Mouse (Mus musculus) cerebellum, adult (tissue): ENCODE results near the gene Spdef.

Experiments
- ATAC-seq: cut with Nextera tagmentation; 2 replicates; pipeline ENCODE4 v1.9.2; 2017; ENCODE audit warnings: mild to moderate bottlenecking, moderate library complexity, mixed read lengths; ENCODE audit not compliant: insufficient number of reproducible peaks, low FRiP score, low TSS enrichment

Gene Spdef

GRCm38 (mm10) chr17:27728770-27729169 lies at the start of gene Spdef:
Gene Spdef, minus strand, starts transcription at chr17:27728955.
- no peak for ATAC-seq

- no peak for ATAC-seq
These were observed 49.1 kb upstream of the Spdef start for GRCm38 (mm10) chr17:27777823-27778222.

DNA sequence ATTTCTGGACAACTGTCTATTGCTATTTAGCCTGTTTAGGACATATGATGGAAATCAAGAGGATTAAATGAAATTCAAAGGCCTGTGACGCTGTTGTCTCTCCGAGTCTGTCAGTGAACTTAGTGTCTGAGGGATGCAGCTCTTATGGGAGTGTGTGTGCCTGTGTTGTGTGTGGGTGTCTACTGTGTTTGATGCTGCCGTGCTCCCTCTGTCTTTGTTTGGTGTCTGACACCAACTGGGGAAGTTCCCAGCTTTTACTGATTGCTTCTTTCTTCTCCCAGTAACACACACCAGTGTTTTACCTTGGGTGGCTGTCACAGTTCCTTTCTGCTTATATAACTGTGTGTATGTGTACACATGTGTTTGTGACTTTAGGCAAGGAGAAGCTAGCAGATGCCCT lies 45.4 kb upstream of the Spdef start:
- no peak for ATAC-seq

- no peak for ATAC-seq
These were observed 42.9 kb upstream of the Spdef start for GRCm38 (mm10) chr17:27771616-27772015.

DNA sequence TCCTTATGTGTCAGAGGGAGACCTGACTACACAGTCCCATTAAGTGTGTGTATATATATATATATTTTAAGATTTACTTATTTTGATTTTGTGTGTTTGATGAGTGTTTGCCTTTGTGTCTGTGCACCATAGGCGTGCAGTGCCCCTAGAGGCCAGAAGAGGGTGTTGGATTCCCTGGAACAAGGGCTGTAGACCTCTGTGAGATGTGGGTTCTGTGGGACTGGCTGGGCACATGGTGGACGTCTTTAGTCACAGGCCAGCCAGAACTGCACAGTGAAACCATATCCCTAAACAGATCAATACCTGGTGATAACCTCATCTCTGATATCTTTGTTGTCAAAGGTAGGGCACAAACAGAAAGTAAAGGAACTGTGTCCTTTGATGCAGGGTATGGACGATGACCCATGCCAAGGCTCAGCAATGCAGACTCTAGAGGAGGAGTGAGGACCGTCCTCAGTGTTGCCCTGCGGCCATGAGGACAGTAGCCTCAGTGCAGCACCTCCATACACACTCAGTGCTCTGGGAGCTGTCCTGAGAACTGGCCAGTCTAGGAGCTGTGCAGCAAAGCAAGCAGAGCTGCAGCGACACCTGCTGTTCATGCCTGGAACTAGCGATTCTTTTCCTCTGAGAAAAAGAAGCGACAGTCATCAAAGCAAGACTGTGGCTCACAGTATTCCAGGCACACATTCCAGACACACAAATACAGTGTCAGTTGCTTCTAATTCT lies 40.2 kb upstream of the Spdef start:
- peak; percentile 80; the same call in 1 of the 2 replicates for ATAC-seq

GRCm38 (mm10) chr17:27767543-27767942 lies 38.8 kb upstream of the Spdef start:
- ATAC-seq, result no peak

- no peak for ATAC-seq
These were observed 38.4 kb upstream of the Spdef start for GRCm38 (mm10) chr17:27767120-27767519.

DNA sequence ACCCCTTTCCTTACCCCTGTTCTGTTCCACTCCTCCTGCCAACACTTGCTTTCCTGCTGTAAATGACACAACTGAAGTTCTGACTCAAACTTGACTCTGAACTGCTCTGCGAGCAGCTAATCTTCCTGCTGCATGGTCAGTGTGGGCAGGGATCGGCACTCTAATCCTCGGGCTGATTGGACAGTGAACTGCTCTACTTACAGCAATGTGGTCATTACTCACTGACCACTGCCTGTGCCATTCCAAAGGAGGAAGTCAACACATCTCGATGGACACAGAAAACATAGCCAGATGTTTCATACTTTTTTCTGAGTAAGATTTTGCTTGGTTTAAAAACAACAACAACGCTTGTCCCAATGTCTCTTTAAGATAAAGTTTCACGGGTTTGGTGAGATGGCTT lies 36.3 kb upstream of the Spdef start:
- no peak for ATAC-seq

DNA sequence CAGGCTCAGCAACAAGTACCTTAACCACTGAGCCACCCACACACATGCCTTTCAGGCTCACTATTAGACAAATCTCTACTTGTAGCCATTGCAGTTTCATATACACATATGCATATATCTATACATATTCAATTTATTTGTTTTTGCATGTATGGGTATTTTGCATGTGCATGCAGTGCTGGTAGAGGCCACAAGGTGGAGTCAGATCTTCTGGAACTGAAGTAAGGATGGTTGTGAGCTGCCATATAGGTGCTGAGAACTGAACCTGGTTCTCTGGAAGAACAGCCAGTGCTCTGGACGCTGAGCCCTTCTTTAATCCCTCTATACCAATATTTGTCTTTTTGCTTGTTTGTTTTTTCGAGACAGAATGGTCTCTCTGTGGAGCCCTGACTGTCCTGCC lies 35.7 kb upstream of the Spdef start:
- no peak for ATAC-seq

GRCm38 (mm10) chr17:27762884-27763283 lies 34.1 kb upstream of the Spdef start:
- no peak for ATAC-seq

- peak; percentile 81 for ATAC-seq
These were observed 33.0 kb upstream of the Spdef start for GRCm38 (mm10) chr17:27761639-27762336.

- no peak for ATAC-seq
These were observed 31.4 kb upstream of the Spdef start for GRCm38 (mm10) chr17:27760169-27760568.

- ATAC-seq, result no peak
These were observed 22.8 kb upstream of the Spdef start for GRCm38 (mm10) chr17:27751314-27752202.

DNA sequence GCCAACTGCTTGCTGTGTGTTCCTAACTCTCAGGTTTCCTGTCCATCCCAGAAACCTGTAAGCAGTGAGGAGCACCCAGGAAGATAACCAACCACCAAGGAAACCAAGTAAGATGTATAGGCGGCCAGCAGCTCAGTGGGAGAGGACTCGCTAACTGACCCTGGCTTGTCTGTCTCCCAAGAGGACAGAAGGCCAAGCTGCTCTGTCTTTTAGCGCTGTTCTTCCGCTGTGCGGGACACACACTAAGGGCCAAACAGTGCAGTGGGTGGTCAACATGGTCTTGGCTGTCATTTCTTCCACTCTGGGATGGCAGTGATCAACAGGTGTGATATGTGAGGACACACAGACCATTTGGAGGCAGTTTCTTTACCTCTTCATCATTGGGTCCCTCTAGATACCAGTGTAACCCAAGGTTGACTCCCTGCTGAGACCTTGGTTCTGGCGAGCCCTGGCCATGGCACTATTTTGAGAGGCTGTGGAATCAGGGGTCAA lies 21.7 kb upstream of the Spdef start:
- ATAC-seq, result no peak

DNA sequence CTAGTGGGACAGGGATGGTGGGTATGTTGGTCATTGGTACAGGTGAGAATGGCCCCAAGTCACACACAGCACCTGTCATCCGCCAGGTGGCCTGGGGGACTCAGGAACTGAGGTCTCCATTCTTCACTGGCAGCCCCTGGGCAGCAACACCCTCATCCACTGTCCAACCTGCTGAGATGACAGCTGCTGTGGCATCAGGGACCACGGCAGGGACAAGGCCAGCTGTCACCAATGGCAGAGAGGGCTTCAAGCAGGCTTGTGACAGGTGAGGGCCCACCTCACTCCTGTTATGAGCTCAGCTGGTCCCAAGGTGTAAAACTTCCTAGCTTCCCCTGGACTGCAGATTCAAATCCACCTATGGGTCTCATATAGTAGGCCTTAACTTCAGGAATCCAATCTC lies 19.4 kb upstream of the Spdef start:
- ATAC-seq, result no peak

DNA sequence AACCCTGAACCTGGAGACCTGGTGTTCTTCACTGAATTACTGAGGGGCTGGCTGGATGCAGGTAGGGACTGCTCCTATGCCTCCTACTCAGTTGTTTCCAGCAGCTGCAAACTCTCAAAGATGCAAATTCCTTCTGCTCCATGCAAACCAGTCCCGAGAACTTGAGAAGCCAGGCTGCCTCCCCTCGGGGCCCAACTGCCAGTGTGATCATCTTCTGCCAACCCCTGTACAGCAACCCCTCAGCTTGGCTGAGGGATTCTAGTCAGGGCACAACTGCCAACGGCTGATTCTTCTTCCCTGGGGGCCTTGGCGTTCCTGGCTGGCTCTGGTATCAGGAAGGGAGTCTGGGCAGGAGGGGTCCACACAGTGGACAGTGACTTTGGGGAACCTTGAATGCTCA lies 17.7 kb upstream of the Spdef start:
- ATAC-seq, result no peak

DNA sequence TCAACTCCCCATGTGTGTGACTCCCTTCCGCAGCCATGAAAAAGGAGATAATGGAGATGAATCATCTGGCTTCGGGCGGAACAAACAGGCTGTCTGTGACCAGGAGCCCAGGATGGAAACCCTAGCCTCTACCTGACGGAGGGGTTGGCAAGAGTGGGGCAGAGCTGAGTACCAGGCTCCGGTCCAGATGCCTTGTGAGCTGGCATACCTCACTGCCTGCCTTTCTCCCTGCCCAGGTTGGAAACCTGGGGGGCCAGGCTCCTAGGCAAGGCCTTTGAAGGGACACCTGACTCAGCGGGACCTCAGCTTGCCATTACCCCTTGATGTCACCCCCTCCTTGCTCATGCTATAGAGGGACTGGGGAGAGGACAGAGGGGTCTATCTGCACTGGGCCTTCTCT lies 12.2 kb upstream of the Spdef start:
- ATAC-seq, result 0 out of 2 replicates have a peak, but pooled peaks have one; percentile 29

DNA sequence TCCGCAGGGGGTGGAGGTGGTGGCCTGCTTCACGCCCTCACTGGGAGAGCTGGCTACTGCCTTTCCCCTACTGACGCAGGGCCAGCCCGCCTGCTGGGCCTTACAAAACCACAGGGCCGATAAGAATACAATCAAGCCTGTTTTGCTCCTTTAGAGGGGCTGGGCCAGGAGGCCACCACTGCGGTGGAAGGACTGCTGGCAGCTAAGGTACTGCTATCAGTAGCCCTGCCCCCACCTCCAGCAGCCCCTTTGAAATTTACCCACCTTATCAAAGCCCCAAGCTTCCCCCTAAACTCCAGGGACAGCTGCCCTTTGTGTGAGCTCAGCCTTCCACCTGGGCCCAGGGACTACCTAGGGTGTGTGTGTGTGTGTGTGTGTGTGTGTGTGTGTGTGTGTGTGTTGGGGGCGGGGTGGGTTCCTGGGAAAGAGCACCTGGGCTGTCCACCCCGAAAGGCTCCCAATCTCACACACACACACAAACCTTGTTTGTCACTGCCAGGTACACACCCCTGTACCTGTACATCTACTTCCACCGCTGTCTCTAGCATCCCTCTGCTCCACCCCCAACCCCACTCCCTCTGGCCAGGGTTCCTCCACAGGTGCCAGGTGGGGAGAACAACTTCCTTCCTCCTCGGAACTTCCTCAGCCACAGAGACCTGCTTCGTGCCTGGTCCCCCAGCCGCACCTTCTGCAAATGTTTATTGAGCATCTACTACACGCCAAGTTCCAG lies 5.8 kb upstream of the Spdef start:
- ATAC-seq, result no peak

GRCm38 (mm10) chr17:27732694-27733093 lies 3.9 kb upstream of the Spdef start:
- ATAC-seq, result no peak

GRCm38 (mm10) chr17:27732152-27732551 lies 3.4 kb upstream of the Spdef start:
- ATAC-seq, result no peak
